Mouse (Mus musculus): ENCODE measurements at regions not wholly inside any gene's neighbourhood (a gene's known extent, or its start where the extent isn't known, plus 50 kb on each side); places are given as distances from the start of the nearest gene placed in this dataset.

DNA sequence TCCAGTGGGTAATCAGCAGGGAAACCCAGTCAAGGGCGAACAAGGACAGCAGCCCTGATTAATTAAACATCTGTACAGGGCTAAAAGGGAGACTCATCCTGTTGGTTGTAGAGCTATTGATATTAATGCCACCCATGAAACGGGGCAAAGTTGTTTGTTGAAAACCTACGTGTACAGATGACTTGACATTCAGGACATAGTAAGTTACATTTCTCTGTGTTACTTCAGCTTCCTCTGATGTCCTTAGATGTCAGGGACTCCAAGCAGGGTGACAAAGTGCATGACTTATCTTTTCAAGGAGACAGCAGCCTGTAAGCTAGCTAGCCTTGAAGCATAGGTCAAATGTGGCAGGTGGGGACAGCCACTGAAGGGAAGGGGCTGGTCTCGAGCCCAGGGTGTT lies 390.5 kb downstream of the Ccdc171 start:
- no peak for DNase-seq (ENCODE audit: low spot score)

GRCm38 (mm10) chr4:83917009-83917408 lies 391.7 kb downstream of the Ccdc171 start:
- DNase-seq (ENCODE audit: low spot score) = no peak

DNA sequence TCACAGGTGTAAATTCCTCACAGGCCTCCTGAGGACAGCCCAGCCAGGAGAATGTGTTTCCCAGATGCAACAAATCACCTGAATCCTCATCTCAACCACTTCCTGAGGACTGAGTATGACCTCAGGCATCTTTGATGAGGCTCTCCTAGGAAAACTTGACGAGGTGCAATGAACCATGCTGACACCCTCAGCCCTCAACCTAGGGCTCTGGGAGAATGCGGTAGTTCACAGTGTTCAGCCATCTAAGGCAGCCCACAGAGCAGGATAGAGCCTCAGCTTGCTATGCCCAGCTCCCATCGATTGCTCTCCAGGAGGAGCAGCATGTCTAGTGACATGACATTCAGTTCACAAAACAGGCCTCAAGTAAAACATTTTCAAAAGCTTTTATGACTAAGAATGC lies 392.7 kb downstream of the Ccdc171 start:
- DNase-seq (ENCODE audit: low spot score) = no peak

DNA sequence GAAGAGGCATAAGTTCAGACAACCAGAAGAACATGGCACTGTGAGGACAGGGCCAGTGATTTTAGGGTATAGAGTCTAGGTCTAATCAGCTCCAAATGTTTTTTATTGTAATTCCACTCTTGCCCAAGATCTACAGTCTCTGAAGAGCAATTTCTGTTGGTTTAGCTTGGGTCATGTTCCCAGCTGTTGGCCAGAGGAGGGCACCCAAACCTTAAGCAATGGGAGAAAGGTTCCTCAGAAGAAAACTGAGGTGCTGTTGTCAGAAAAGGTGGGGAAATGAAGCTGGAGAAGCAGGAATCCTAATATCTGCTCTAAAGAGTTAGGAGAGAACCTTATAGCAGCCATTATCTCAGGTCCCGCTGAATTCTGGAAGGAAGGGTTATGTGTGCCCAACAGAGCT lies 393.7 kb downstream of the Ccdc171 start:
- no peak for DNase-seq (ENCODE audit: low spot score)

DNA sequence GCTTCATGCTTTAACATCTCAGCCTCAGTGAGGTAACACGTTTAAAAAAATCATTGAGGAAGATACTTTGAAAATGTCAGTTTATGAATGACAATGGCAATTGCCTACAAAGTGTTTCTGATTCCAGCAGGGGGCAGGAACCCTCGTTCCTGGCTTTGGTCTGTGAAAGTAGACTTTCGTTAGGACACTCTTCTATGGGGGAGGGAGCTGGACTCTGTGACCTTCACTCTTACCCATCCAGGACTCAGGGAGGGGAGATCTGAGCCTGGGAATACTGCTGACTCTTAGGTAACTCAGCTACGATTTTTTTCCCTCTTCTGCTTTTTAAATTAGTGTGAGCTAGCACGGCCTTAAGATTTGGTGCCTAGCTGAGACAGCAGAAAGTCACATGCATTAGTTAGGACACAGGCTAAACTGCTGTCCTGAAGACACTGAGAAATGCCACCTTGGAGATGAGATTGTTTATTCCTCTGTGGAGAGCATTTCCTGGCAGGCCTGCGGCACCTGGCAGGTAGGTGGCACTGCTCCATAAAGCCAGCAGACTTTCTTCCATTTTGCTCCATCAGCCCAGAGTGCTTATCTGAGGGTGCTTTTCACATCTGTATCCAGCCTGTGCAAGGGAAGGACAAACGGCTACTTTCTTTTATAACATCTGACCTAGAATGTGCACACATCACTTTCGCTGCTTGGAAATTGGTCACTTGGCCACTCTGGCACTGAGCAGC lies 399.9 kb downstream of the Ccdc171 start:
- no peak for DNase-seq (ENCODE audit: low spot score)

DNA sequence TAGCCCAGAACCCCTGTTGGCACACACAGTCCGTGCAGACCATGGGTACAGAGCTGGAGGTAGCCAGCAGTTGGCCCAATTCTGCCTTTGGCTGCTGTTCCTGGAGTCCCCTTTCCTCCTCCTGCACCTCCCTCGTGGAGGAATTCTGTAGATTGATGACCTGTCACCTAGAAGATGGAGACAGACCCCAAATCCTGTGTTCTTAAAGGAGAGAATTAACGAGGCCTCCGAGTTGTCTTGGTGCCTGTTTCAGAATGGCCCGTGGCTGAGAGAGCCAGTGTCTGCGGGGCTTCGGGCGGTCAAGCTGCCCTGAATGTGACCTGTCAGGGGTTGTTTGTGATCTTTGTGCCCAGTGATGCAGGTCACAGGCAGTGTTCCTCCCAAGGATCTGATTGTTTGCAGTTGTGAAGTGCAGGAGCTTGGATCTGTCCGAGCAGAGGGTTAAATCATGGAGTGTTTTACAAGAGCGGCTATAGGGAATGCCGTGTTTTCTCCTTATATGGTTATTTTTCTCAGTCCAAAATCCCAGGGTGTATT lies 400.9 kb downstream of the Ccdc171 start:
- DNase-seq (ENCODE audit: low spot score) = no peak

DNA sequence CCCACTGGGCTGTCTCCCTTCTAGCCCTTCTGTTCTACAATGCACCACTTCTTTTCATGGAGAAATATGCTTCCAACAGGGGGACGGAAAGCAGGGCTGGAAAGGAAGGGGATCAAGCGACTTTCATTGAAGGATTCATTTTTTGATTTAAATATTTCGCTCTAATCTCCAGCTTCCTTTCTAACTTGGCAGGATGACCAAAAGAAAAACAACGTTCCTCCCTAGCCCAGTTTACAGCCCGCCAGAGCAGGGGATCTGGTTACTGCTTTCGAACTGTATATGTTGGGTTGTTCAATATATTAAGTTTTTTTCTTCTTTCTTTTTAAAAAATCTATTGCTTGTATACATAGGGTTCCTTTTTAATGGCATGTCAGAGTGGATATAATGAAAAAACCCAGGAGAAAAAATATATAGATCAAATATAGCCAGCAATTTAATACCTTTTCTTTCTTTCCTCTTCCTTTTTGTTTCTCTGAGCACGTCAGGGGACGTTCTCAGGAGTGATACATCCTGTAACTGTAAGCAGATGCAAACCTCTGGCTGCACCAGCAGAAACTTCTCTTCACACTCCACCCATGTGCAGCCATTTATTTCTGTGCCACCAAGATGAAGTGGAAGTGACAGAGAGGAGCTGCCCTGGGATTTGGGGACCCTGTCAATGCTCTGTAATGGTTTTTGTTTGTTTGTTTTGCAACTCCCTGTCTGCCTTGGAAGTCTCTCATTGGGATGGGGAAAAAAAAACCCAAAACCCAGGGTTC lies 406.7 kb downstream of the Ccdc171 start:
- no peak for DNase-seq (ENCODE audit: low spot score)

GRCm38 (mm10) chr4:83941693-83942092 lies 416.3 kb downstream of the Ccdc171 start:
- DNase-seq (ENCODE audit: low spot score) = no peak

DNA sequence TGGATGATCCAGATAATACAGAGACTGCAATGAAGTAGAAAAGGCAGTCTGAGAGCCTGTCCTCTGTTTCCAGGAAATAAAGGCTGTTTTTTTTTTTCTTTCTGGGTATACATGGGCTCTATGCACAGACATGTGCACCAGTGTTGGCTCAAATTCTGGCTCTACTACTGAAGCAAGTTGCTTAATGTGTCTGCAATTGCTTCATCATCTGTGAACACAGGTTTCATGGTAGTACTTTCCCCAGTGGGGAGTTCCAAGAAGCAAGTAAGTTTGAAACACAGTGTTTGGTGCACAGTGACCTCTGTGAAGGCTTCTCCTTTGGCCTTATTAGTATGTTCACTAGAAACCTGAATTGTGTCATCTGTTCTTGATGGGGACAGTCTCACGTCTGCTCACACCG lies 424.3 kb downstream of the Ccdc171 start:
- no peak for DNase-seq (ENCODE audit: low spot score)

DNA sequence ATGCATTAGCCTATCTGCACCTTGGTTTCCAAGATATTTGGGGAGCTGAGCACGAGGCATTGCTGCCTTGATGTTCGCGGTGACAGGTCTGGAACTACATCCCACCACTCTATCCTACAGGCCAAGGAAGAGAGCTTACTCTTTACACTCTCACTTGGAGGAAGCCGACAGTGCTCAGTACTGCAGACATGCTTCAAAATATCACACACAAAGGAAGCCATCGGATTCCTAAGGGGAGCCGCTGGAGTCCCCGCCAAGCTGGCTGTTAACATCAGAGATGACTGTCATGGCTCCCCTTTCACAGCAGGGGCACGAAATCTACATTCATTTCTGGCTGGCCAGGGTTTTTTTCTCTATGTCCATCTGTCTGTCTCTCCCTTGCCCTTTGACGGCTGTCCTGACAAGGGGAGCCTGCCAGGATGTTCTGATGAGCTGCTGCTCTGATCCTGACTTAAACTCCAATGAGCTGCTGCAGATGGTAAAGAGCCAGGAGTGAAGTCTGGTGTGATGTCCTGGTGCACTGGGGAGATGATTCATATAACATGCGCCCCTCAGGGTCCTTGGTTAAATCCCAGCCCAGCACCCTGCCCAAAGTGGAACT lies 425.6 kb downstream of the Ccdc171 start:
- no peak for DNase-seq (ENCODE audit: low spot score)

DNA sequence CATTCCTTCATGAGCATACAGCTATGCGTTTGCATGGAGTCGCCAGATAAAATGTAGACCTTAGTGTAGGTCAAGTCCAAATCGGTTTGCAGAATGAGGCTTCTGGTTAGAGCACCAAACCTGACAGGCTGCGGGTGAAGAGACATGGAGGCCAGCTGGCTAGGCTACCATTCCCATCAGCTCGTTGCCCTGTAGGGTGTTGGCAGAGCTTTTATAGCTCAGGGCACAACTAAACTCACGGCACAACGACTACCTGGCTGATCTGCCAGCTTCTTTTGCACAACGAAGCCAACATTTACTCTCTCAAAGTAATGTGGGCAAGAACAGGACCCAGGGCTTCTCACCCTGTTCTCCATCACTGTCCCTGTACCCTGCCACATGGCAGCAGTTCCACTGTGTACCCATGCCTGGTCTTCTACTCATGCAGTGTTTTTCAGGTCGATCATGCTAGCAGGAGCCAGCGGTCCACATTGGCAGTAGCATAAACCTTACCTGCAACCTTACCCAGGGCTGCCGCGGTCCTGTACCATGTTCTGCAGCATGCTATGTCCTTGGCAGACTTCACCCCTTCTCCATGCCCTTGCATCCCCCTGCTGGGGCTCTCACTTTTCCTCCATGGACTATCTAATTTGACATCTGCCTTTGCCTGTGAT lies 431.0 kb downstream of the Ccdc171 start:
- no peak for DNase-seq (ENCODE audit: low spot score)

DNA sequence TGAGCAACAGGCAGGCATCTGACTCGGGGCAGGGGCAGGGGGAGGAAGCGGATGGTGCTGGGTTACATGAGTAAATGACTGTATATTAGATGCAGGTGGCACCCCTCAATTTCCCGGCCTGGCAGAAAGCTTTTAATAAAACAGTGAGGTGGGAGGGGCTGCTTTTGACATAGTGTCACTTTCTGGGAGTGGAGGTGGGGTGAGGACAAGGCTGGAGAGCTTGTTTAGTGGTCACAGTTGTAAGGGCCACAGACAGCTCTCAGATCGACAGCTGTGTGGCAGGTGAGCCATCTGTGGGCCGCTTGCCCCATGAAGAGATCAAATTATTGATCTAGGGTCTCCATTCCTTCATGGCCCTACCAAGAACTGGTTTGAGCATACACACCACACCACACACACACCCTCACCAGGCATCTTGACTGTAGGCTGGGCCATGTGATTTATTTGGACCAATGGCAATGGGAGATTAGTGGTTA lies 431.9 kb downstream of the Ccdc171 start:
- DNase-seq (ENCODE audit: low spot score) = no peak

- no peak for DNase-seq (ENCODE audit: low spot score)
Measured at GRCm38 (mm10) chr4:83966898-83967297, 441.6 kb downstream of the Ccdc171 start.

GRCm38 (mm10) chr4:83973162-83973561 lies 447.8 kb downstream of the Ccdc171 start:
- no peak for DNase-seq (ENCODE audit: low spot score)

- DNase-seq (ENCODE audit: low spot score) = no peak
Measured at GRCm38 (mm10) chr4:83974214-83975012, 449.1 kb downstream of the Ccdc171 start.

DNA sequence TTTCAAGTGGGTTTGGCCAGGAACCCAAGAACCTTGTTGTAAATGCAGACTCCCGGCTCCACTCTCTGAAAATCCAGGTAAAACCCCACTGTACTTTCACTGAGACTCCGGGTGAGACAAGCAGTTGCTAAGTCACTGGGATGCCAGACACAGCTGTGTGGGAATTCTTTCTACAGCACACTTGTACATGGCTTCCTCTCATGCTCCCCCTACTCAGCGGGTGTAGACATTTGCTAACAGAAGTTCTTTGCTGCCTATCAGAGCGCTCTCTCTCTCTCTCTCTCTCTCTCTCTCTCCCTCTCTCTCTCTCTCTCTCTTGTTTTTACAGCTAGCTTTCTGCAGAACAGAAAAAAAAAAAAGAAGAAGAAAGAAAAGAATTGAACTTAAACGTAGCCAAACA lies 450.2 kb downstream of the Ccdc171 start:
- no peak for DNase-seq (ENCODE audit: low spot score)

- no peak for DNase-seq (ENCODE audit: low spot score)
Measured at GRCm38 (mm10) chr4:83976067-83976466, 450.7 kb downstream of the Ccdc171 start.

GRCm38 (mm10) chr4:83979088-83979487 lies 453.7 kb downstream of the Ccdc171 start:
- DNase-seq (ENCODE audit: low spot score) = no peak

DNA sequence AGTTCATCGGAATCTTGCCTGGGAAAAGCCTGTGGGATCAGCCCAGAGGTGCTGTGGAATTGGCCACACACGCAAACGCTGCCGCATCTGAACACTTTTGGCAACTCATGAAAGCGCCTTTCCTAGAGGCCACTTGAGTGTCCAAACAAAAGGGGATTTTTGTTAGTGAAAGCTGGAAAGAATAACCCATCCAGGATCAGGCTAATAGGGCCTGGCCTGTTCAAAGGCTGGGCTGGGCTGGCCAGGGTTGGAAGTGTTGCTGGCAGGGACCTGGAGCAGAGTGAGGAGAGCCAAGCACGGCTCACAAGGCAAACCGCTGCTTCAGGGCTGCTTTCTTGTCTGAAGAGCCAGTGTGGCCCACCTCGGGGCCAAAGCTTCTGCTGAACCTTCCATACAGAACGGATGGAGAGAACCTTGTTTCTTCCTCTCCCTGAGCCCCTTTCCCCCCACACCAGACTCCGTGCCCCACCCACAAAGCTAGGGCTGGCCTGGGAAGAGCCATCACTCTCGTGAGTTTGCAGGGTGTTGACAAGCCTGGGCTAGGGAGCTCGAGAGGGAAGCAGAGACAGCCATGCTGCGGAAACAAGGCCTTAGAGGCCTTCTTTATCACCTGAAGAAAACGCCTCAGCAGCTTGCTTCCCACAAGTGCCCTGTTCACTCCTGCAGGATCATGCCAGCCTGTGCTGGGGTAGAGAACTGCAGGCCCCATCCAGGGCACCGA lies 459.5 kb downstream of the Ccdc171 start:
- no peak for DNase-seq (ENCODE audit: low spot score)

DNA sequence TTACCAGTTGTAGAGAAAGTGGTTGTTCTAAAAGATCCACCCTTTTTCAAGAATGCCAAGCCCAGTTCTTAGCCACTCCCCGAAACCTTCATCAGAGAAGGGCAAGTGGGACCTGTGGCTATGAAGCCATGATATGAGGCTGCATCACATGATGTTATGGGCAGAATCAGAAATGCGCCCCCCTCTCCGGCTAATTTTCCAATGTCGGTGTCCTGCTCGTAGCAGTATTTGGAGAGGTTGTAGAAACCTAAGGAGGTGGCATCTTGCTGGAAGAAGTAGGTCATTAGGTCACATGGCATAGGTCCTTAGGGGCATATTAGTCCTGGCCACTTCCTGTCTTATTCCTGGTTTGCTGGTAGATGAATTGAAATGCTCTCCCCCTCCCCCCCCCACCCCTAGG lies 460.1 kb downstream of the Ccdc171 start:
- no peak for DNase-seq (ENCODE audit: low spot score)
